Mouse (Mus musculus) cerebellum, adult 2 months (tissue): ENCODE data around the gene Plxdc2. TPM values are rescaled to one million over a fixed set of nuclear protein-coding genes. Genes with fewer than 3 reads are reported as not detected.

Source experiments
- DNase-seq, 2 experiments: peaks; one replicate each; pipeline ENCODE4 v3.0.0; 2021
- H3K27ac ChIP-seq: fragments of 200-500 bp; 2 replicates; pipeline ENCODE4 v1.5.1; 2012; ENCODE audit warnings: low read length, control low read depth, inconsistent platforms; ENCODE audit not compliant: insufficient read depth
- H3K27me3 ChIP-seq: fragments of 200-500 bp; 2 replicates; pipeline ENCODE4 v1.6.1; 2012; ENCODE audit warnings: inconsistent platforms, mild to moderate bottlenecking, low read length, moderate library complexity; ENCODE audit not compliant: control insufficient read depth, insufficient read depth
- H3K4me1 ChIP-seq: fragments of 200-500 bp; 2 replicates; pipeline ENCODE4 v1.6.1; 2011; ENCODE audit warnings: low read length; ENCODE audit not compliant: control insufficient read depth, insufficient read depth
- H3K4me3 ChIP-seq: fragments of 200-500 bp; replicated peaks from 2 replicates; pipeline ENCODE3; 2011; ENCODE audit warnings: mild to moderate bottlenecking, low read depth, low read length, control low read depth; ENCODE audit not compliant: insufficient read depth
- CTCF ChIP-seq: fragments of 200-500 bp; IDR thresholded peaks from 2 replicates; pipeline ENCODE4 v1.5.1; 2011; ENCODE audit warnings: low read depth, mild to moderate bottlenecking, control low read depth, low read length, moderate library complexity, borderline replicate concordance; ENCODE audit not compliant: insufficient read depth
- POLR2A ChIP-seq: fragments of 200-500 bp; IDR thresholded peaks from 2 replicates; pipeline ENCODE4 v1.6.1; 2011; ENCODE audit warnings: low read length, control low read depth, borderline replicate concordance; ENCODE audit not compliant: insufficient read depth
- WGBS: fragments of 180-500 bp; shearing (Covaris S2); methylation state at CpG from one replicate; pipeline ENCODE4 v1.1.7; 2018; 5-methylcytosine and 5-hydroxymethylcytosine counted together
- polyA plus RNA-seq: library from polyadenylated mRNA; depleted of rRNA; stranded (reverse); fragments of >200 nt; gene quantifications from 2 replicates; pipeline ENCODE4 v1.2.3, GENCODE M21; 2012

Plxdc2 gene
- polyA plus RNA-seq, 1 experiment, result 19.1 TPM

DNA sequence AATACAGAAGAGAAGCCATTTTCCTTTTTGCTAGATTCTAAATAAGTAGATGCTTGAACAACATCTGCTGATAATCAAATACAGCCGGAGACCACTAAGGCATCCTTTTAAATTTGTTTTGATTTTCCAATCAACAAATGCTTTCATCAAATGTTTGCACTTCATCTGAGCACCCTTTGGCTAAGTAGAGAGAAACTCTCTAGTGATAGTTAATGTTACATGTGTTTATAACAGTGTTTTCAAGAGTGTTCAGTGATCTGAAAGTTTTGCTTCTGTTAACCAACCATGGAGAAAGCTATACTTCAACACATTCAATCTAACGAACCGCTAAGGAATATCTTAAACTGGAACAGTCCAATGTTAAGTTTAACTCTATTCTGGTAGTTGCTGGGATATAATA lies 327.6 kb downstream of the Plxdc2 start:
- H3K4me1 ChIP-seq, result no peaks in the 10 kb centered on the region
- DNase-seq, result no peak

GRCm38 (mm10) chr2:16684529-16684928 lies 328.4 kb downstream of the Plxdc2 start:
- Histone ChIP-seq H3K27me3 (no peaks in the 10 kb centered on the region), H3K27ac (no peak overlapping the region)
- WGBS, result 33% methylated on average over 1 of the region's 1 CpGs

More for the DNA sequence above, 327.6 kb downstream of the Plxdc2 start:
- no peaks in the 10 kb centered on the region for H3K27me3 ChIP-seq
- 89% methylated on average over 3 of the region's 3 CpGs for WGBS
- TF ChIP-seq POLR2A (no peak), CTCF (no peak)
- H3K4me3 ChIP-seq, result no peak overlapping the region
- no peak overlapping the region for H3K27ac ChIP-seq

GRCm38 (mm10) chr2:16696390-16696789 lies 340.3 kb downstream of the Plxdc2 start:
- no peak overlapping the region for H3K27ac ChIP-seq
- DNase-seq, result no peak
- no peaks in the 10 kb centered on the region for H3K4me1 ChIP-seq
- 36% methylated on average over 2 of the region's 2 CpGs for WGBS
- TF ChIP-seq POLR2A (no peak), CTCF (no peak)
- no peak overlapping the region for H3K4me3 ChIP-seq
- H3K27me3 ChIP-seq, result no peaks in the 10 kb centered on the region

More at GRCm38 (mm10) chr2:16684529-16684928, 328.4 kb downstream of the Plxdc2 start:
- Histone ChIP-seq H3K4me1 (no peaks in the 10 kb centered on the region), H3K4me3 (no peak overlapping the region)
- TF ChIP-seq POLR2A (no peak), CTCF (no peak)
- no peak for DNase-seq

DNA sequence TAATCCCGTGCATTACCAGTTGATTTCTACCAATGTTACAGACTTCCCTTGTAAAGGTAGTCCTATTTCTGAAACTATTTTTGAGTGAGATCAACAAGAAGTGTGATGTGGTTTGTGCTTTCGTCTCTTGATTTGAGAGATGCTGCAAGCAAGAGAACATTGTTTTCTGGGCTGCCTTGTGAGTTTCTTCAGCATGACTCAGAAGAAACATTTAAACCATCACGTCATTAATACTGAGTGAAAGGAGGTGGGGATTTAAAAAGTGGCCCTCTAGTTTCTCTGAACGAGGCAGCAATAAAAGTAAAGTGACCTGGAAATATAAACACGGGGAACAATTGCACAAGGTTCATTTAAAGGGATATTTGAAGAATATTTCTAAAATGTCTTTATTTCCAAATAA lies 341.1 kb downstream of the Plxdc2 start:
- no peaks in the 10 kb centered on the region for H3K4me1 ChIP-seq

GRCm38 (mm10) chr2:16706227-16706626 lies 350.1 kb downstream of the Plxdc2 start:
- WGBS, result 90% methylated on average over 2 of the region's 2 CpGs

More for the DNA sequence above, 341.1 kb downstream of the Plxdc2 start:
- H3K27ac ChIP-seq, result no peak overlapping the region
- H3K27me3 ChIP-seq, result no peaks in the 10 kb centered on the region
- H3K4me3 ChIP-seq, result no peak overlapping the region
- TF ChIP-seq CTCF (no peak), POLR2A (no peak)
- 89% methylated on average over 5 of the region's 5 CpGs for WGBS
- no peak for DNase-seq

GRCm38 (mm10) chr2:16709885-16710284 lies 353.8 kb downstream of the Plxdc2 start:
- DNase-seq, result no peak
- no peak overlapping the region for H3K4me3 ChIP-seq
- WGBS, result 70% methylated on average over 6 of the region's 6 CpGs
- no peaks in the 10 kb centered on the region for H3K27me3 ChIP-seq
- no peak overlapping the region for H3K27ac ChIP-seq
- H3K4me1 ChIP-seq, result no peaks in the 10 kb centered on the region
- TF ChIP-seq CTCF (no peak), POLR2A (no peak)

More at GRCm38 (mm10) chr2:16706227-16706626, 350.1 kb downstream of the Plxdc2 start:
- no peak overlapping the region for H3K27ac ChIP-seq
- no peaks in the 10 kb centered on the region for H3K27me3 ChIP-seq
- H3K4me3 ChIP-seq, result no peak overlapping the region
- TF ChIP-seq POLR2A (no peak), CTCF (no peak)
- H3K4me1 ChIP-seq, result no peaks in the 10 kb centered on the region
- DNase-seq, result no peak

DNA sequence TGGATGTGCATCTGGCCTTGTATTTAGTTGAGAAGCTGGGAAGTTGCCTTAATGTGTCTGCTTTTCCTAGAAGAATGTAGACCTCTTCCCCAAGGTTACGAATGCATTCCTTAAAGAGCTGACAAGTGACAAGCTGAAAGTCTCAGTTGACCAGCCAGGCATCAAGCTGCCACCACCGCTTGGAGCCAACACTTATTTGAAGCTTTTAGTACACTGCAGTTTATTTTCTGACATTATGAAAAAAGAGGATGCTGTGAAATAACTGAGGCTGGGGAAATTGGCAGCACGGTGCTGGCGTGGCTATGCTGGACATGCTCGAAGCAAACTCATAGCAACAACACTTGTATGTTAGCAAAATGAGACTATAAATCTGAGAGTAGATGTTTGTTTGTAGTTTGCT lies 374.9 kb downstream of the Plxdc2 start:
- no peak for TF ChIP-seq POLR2A
- TF ChIP-seq CTCF, result no peak
- WGBS, result 70% methylated on average over 5 of the region's 5 CpGs

GRCm38 (mm10) chr2:16734381-16734780 lies 378.3 kb downstream of the Plxdc2 start:
- Histone ChIP-seq H3K27me3 (no peaks in the 10 kb centered on the region), H3K4me3 (no peak overlapping the region), H3K27ac (no peak overlapping the region), H3K4me1 (no peaks in the 10 kb centered on the region)
- no peak for DNase-seq
- no peak for TF ChIP-seq POLR2A
- no peak for TF ChIP-seq CTCF
- 65% methylated on average over 2 of the region's 2 CpGs for WGBS

More for the DNA sequence above, 374.9 kb downstream of the Plxdc2 start:
- Histone ChIP-seq H3K4me3 (no peak overlapping the region), H3K27ac (no peak overlapping the region), H3K4me1 (no peaks in the 10 kb centered on the region), H3K27me3 (no peaks in the 10 kb centered on the region)
- DNase-seq, result no peak

GRCm38 (mm10) chr2:16738241-16738640 lies 382.1 kb downstream of the Plxdc2 start:
- 35% methylated on average over 8 of the region's 8 CpGs for whole genome bisulfite sequencing
- Histone ChIP-seq H3K4me1 (no peaks in the 10 kb centered on the region), H3K27ac (no peak overlapping the region), H3K4me3 (no peak overlapping the region), H3K27me3 (no peaks in the 10 kb centered on the region)
- no peak for DNase-seq
- TF ChIP-seq CTCF (no peak), POLR2A (no peak)
